Mouse (Mus musculus): ENCODE data around the gene Rbm7. TPM values are rescaled to one million over a fixed set of nuclear protein-coding genes. Genes with fewer than 3 reads are reported as not detected.
A peak's percentile ranks its signal among the peaks of the same experiment; 100 is the strongest.
"Not testable (repeated sequence)": the region's sequence is repeated elsewhere in the genome, so short reads cannot be mapped to it uniquely, and the experiment has no call there.

Gene Rbm7
- 140 and 155 TPM in 2 replicates for polyA plus RNA-seq (2014; fragmentation: Nextera tagmentation; extraction: Ambion mirVana)

DNA sequence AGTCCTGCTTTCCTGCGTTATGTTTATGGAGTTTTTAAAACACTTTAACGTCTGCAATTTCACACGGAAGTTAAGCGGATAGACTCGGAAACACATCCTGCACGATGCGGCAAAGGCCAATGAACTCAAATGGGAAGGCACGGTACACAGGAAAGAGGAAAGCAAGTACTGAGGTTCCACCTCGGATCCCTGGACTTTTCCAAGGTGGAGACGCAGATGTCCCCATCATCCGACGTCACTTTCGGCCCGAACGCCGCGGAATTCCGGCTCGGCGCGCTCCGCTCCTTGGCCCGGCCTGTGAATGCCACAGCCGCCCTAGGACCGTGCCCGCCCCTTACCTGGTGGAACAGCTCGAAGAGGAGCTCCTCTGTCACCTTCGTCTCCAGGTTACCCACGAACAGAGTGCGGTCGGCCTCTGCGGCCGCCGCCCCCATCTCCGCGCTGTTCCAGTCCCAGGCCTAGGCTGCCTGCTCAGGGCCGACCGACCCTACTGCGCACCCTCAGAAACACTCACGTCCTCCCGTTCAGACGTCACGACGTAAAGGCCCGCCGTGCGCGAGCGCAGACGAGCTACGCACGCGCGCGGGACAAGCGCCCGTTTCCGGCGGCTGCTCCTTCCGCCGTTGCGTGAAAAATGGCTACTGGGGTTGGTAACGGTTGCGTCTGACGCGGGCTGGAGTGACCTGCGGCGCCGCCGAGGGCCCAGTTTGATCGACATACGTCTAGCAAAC is at the start of gene Rbm7, which contains the start of gene Gm5617:
Rbm7 (minus strand) TSS at position 483 of the 731 bp plus-strand sequence.
Gm5617 (plus strand) TSS at position 626 of the 731 bp plus-strand sequence.
- peak within 1 kb of the TSS; percentile 62 for H3K4me2 ChIP-seq (ENCODE audit: low read depth, low read length)
- ATAC-seq (replicated peaks; ENCODE audit: insufficient number of reproducible peaks, low FRiP score, low TSS enrichment, low read depth), result peak; percentile 99
- WGBS, result under 1% methylated on average over 72 of the region's 72 CpGs

DNA sequence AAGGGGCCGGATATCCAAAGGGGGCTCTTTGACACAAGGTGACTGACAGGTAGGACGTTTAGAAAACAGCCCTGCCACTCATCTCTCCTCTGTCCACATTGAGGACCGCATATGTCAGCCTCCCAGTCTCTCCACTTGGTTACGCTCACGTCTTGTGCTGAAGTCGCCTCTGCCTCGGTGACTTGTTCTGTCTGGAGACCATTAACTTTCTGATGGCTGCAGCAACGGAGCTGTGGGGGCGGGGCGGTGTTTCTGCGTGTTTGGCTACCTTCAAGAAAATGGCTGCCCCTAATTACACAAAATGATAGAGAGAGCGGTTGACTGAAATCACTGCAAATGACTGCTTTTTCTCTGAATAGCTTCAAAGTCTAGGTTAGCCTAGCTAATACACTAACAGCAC is 43.6 kb upstream of the Rbm7 start:
- DNase-seq (ENCODE audit: low spot score) (peak; percentile 73), ATAC-seq (replicated peaks; ENCODE audit: insufficient number of reproducible peaks, low FRiP score, low TSS enrichment, low read depth) (no peak)
- Histone ChIP-seq H3K4me3 (ENCODE audit: low read depth, low read length) (peak overlapping the region; percentile 16; the same call in 1 of the 2 replicates), H3K36me3 (replicated peaks; ENCODE audit: control insufficient read depth, insufficient read depth, low read depth, low read length) (no peaks in the 10 kb centered on the region), H3K9ac (replicated peaks; ENCODE audit: low read length) (no peak overlapping the region), H3K27ac (replicated peaks; ENCODE audit: low read depth, low read length) (no peak overlapping the region), H3K4me2 (ENCODE audit: low read depth, low read length) (peak overlapping the region; percentile 7), H3K4me1 (ENCODE audit: control insufficient read depth, insufficient read depth, low read length) (no peaks in the 10 kb centered on the region), H3K9me3 (replicated peaks; ENCODE audit: control insufficient read depth, low read length) (no peaks in the 10 kb centered on the region), H3K27me3 (ENCODE audit: control insufficient read depth, insufficient read depth, low read length) (no peaks in the 10 kb centered on the region)
- 9% methylated on average over 12 of the region's 12 CpGs for WGBS

More for the DNA sequence above, at the start of gene Rbm7, which contains the start of gene Gm5617:
- peak; percentile 96 for DNase-seq (ENCODE audit: low spot score)
- no peaks in the 10 kb centered on the region for H3K9me3 ChIP-seq (replicated peaks; ENCODE audit: control insufficient read depth, low read length)
- H3K9ac ChIP-seq (replicated peaks; ENCODE audit: low read length), result peak within 1 kb of the TSS; percentile 95
- peak within 1 kb of the TSS; percentile 82 for H3K27ac ChIP-seq (replicated peaks; ENCODE audit: low read depth, low read length)
- peak within 1 kb of the TSS; percentile 89 for H3K4me3 ChIP-seq (ENCODE audit: low read depth, low read length)
- no peaks in the 10 kb centered on the region for H3K4me1 ChIP-seq (ENCODE audit: control insufficient read depth, insufficient read depth, low read length)
- peaks cover 8% of the 10 kb centered on the region for H3K36me3 ChIP-seq (replicated peaks; ENCODE audit: control insufficient read depth, insufficient read depth, low read depth, low read length)
- H3K27me3 ChIP-seq (ENCODE audit: control insufficient read depth, insufficient read depth, low read length), result no peaks in the 10 kb centered on the region

DNA sequence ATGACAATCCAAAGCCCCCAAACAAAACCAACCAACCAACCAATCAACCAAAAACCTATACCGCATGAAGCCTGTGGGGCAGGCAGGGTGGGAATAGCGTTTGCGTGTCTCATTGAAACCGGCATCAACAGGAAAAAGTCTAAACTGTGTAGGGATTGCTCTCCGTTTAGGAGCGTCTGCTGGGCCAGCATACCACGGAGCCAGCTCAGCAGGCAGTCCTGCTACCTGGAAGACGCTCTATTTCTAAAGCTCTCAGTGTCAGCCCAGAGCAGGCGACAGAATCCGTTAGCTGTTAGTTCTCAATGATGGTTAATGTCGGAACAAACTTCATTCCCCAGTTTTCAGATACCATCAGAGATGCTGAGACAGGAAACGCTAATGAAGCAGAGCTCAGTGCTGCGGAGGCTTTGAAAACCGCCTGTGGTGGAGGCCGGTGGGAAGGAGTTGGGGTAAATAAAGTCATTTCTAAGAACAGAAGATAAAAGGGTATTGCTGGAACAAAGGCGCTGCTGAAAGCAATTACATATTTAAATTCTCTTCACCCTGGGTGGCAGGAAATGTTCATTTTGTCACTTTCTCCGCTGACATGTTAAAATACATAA is 43.0 kb upstream of the Rbm7 start:
- H3K27ac ChIP-seq (replicated peaks; ENCODE audit: low read depth, low read length), result no peak overlapping the region
- H3K9ac ChIP-seq (replicated peaks; ENCODE audit: low read length), result peak overlapping the region; percentile 46
- H3K4me1 ChIP-seq (ENCODE audit: control insufficient read depth, insufficient read depth, low read length), result no peaks in the 10 kb centered on the region
- DNase-seq (ENCODE audit: low spot score), result peak; percentile 39
- H3K4me2 ChIP-seq (ENCODE audit: low read depth, low read length), result peak overlapping the region; percentile 7
- no peaks in the 10 kb centered on the region for H3K36me3 ChIP-seq (replicated peaks; ENCODE audit: control insufficient read depth, insufficient read depth, low read depth, low read length)
- no peaks in the 10 kb centered on the region for H3K9me3 ChIP-seq (replicated peaks; ENCODE audit: control insufficient read depth, low read length)
- WGBS, result 2% methylated on average over 17 of the region's 17 CpGs
- no peaks in the 10 kb centered on the region for H3K27me3 ChIP-seq (ENCODE audit: control insufficient read depth, insufficient read depth, low read length)
- no peak for ATAC-seq (replicated peaks; ENCODE audit: insufficient number of reproducible peaks, low FRiP score, low TSS enrichment, low read depth)
- H3K4me3 ChIP-seq (ENCODE audit: low read depth, low read length), result peak overlapping the region; percentile 16; the same call in 1 of the 2 replicates

DNA sequence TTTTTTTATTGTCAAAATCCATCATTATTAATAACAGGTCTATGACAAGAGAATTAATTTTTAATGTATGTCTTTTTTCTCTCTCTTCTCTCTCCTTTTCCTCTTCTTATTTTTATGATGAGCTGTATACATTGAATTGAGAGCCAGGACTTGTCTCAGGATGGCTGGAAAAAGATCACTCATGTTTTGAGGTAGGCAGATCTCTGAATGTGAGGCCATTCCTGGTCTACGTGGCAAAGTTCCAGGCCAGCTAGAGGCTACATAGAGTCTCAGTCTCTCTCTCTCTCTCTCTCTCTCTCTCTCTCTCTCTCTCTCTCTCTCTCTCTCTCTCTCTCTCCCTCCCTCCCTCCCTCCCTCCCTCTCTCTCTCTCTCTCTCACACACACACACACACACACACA is 42.5 kb upstream of the Rbm7 start:
- not testable (repeated sequence) for H3K4me2 ChIP-seq (ENCODE audit: low read depth, low read length); H3K36me3 ChIP-seq (replicated peaks; ENCODE audit: control insufficient read depth, insufficient read depth, low read depth, low read length); H3K27ac ChIP-seq (replicated peaks; ENCODE audit: low read depth, low read length); H3K9me3 ChIP-seq (replicated peaks; ENCODE audit: control insufficient read depth, low read length); ATAC-seq (replicated peaks; ENCODE audit: insufficient number of reproducible peaks, low FRiP score, low TSS enrichment, low read depth); DNase-seq (ENCODE audit: low spot score); H3K27me3 ChIP-seq (ENCODE audit: control insufficient read depth, insufficient read depth, low read length); H3K4me1 ChIP-seq (ENCODE audit: control insufficient read depth, insufficient read depth, low read length); H3K9ac ChIP-seq (replicated peaks; ENCODE audit: low read length); H3K4me3 ChIP-seq (ENCODE audit: low read depth, low read length)
- 30% methylated on average over 1 of the region's 1 CpGs for WGBS

DNA sequence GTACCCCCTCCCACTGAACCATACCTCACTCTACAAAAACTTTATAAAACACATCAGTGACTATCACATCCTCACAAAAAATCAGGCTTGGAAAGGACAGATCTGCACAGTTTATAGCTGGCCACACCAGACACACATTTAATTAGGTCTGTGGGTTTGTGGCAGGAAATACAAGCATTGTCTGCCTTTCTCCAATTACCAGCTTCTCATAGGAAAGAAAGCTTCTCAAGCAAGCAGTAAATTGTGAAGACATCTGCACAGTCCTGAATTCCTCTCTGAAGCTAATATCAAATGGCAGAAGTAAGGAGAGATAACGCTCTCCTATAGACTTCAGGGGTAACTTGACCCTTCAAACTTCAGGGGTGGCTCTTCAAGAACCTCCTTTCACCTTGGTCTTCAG is 41.3 kb upstream of the Rbm7 start:
- no peak overlapping the region for H3K27ac ChIP-seq (replicated peaks; ENCODE audit: low read depth, low read length)
- H3K36me3 ChIP-seq (replicated peaks; ENCODE audit: control insufficient read depth, insufficient read depth, low read depth, low read length), result no peaks in the 10 kb centered on the region
- no peaks in the 10 kb centered on the region for H3K27me3 ChIP-seq (ENCODE audit: control insufficient read depth, insufficient read depth, low read length)
- H3K4me3 ChIP-seq (ENCODE audit: low read depth, low read length), result no peak overlapping the region
- DNase-seq (ENCODE audit: low spot score) (no peak), ATAC-seq (replicated peaks; ENCODE audit: insufficient number of reproducible peaks, low FRiP score, low TSS enrichment, low read depth) (no peak)
- H3K4me2 ChIP-seq (ENCODE audit: low read depth, low read length), result no peak overlapping the region
- H3K9ac ChIP-seq (replicated peaks; ENCODE audit: low read length), result no peak overlapping the region
- no peaks in the 10 kb centered on the region for H3K4me1 ChIP-seq (ENCODE audit: control insufficient read depth, insufficient read depth, low read length)
- no peaks in the 10 kb centered on the region for H3K9me3 ChIP-seq (replicated peaks; ENCODE audit: control insufficient read depth, low read length)
- 50% methylated on average over 1 of the region's 1 CpGs for WGBS

DNA sequence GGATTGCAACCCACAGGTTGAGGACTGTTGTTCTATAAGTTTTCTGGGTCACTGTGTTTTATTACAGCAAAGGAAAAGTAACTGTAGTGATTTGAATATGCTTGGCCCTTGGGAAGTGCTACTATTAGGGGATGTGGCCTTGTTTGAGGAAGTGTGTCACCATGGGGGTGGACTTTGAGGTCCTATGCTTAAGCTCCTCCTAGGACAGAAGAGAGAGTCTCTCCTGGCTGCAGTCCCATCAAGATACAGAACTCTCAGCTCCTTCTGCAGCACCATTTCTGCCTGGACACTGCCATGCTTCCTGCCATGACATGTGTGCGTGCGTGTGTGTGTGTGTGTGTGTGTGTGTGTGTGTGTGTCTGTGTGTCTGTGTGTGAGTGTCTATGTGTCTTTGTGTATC is 37.6 kb upstream of the Rbm7 start:
- 86% methylated on average over 2 of the region's 2 CpGs for WGBS
- Histone ChIP-seq H3K9me3 (replicated peaks; ENCODE audit: control insufficient read depth, low read length) (no peaks in the 10 kb centered on the region), H3K27ac (replicated peaks; ENCODE audit: low read depth, low read length) (no peak overlapping the region), H3K9ac (replicated peaks; ENCODE audit: low read length) (no peak overlapping the region), H3K4me2 (ENCODE audit: low read depth, low read length) (no peak overlapping the region), H3K27me3 (ENCODE audit: control insufficient read depth, insufficient read depth, low read length) (no peaks in the 10 kb centered on the region), H3K4me1 (ENCODE audit: control insufficient read depth, insufficient read depth, low read length) (no peaks in the 10 kb centered on the region), H3K4me3 (ENCODE audit: low read depth, low read length) (no peak overlapping the region), H3K36me3 (replicated peaks; ENCODE audit: control insufficient read depth, insufficient read depth, low read depth, low read length) (no peaks in the 10 kb centered on the region)
- DNase-seq (ENCODE audit: low spot score) (no peak), ATAC-seq (replicated peaks; ENCODE audit: insufficient number of reproducible peaks, low FRiP score, low TSS enrichment, low read depth) (no peak)

DNA sequence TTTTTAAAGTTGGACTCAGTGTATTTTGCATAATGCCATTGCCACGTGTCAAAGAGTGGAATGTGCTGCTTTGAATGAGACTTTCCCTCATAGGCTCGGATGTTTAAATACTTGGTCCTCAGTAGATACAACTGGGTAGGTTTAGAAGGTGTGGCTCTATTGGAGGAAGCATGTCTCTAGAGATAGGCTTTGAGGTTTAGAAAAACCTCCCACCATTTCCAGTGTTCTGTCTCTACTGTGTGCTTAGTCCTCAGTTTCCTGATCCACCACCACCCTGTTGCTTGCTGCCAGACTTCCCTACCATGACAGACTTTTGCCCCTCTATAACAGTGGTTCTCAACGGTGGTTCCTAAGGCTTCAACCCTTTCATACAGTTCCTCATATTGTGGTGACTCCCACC is 37.1 kb upstream of the Rbm7 start:
- ATAC-seq (replicated peaks; ENCODE audit: insufficient number of reproducible peaks, low FRiP score, low TSS enrichment, low read depth), result no peak
- DNase-seq (ENCODE audit: low spot score), result no peak
- Histone ChIP-seq H3K9ac (replicated peaks; ENCODE audit: low read length) (no peak overlapping the region), H3K4me3 (ENCODE audit: low read depth, low read length) (no peak overlapping the region), H3K36me3 (replicated peaks; ENCODE audit: control insufficient read depth, insufficient read depth, low read depth, low read length) (no peaks in the 10 kb centered on the region), H3K27me3 (ENCODE audit: control insufficient read depth, insufficient read depth, low read length) (no peaks in the 10 kb centered on the region), H3K4me1 (ENCODE audit: control insufficient read depth, insufficient read depth, low read length) (no peaks in the 10 kb centered on the region), H3K9me3 (replicated peaks; ENCODE audit: control insufficient read depth, low read length) (no peaks in the 10 kb centered on the region), H3K4me2 (ENCODE audit: low read depth, low read length) (no peak overlapping the region), H3K27ac (replicated peaks; ENCODE audit: low read depth, low read length) (no peak overlapping the region)
- WGBS, result 70% methylated on average over 3 of the region's 3 CpGs

DNA sequence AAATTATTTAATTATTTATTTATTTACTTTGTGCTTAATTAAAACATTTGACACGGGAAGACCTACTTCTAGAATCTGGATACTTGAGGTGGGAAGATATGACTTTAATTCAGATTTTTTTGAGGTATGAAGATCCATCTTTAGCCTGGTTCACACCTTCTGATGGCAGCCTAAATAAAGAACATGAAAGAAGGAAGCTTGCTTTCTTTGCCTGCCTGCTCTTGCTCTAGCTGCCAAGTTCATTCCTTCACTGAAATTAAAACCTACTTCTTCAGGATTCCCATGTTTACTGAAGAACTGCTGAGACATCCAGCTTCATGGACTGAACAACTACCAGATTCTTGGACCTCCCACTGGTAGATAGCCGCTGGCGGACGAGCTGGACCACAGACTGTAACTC is 36.2 kb upstream of the Rbm7 start:
- no peak overlapping the region for H3K4me2 ChIP-seq (ENCODE audit: low read depth, low read length)
- no peak overlapping the region for H3K27ac ChIP-seq (replicated peaks; ENCODE audit: low read depth, low read length)
- H3K9ac ChIP-seq (replicated peaks; ENCODE audit: low read length), result no peak overlapping the region
- 79% methylated on average over 4 of the region's 4 CpGs for WGBS
- H3K27me3 ChIP-seq (ENCODE audit: control insufficient read depth, insufficient read depth, low read length), result no peaks in the 10 kb centered on the region
- no peak for ATAC-seq (replicated peaks; ENCODE audit: insufficient number of reproducible peaks, low FRiP score, low TSS enrichment, low read depth)
- no peaks in the 10 kb centered on the region for H3K9me3 ChIP-seq (replicated peaks; ENCODE audit: control insufficient read depth, low read length)
- no peaks in the 10 kb centered on the region for H3K4me1 ChIP-seq (ENCODE audit: control insufficient read depth, insufficient read depth, low read length)
- no peak for DNase-seq (ENCODE audit: low spot score)
- H3K4me3 ChIP-seq (ENCODE audit: low read depth, low read length), result no peak overlapping the region
- no peaks in the 10 kb centered on the region for H3K36me3 ChIP-seq (replicated peaks; ENCODE audit: control insufficient read depth, insufficient read depth, low read depth, low read length)
